ENCODE assay signal across 26 mouse cellular contexts in the genomic region with DNA sequence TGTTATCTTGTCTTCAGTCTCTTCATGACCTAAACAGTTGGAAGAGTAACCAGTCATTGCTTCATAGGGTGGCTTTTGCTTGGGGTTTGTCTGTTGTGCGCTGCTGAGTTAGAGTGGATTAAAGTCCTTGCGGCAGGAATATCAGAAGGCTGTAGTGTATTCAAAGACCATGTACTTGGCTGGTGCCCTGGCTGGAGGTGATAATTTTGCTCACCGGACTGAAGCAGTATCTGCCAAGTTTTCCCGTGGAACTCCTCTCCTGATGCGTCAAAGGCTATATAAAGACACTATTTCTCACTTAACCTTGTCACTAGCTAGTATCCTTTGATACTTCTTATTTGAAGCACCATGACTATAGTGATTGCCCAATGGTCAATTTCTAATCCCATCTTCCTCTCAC. TPM values are rescaled to one million over a fixed set of nuclear protein-coding genes. Genes with fewer than 3 reads are reported as not detected.
"Had no signal": no experiment of that assay in that cellular context is flagged by ENCODE, and none has a peak within 500 bp of the region (broad histone marks: within the 10 kb centered on the region; RNA-seq: fewer than 3 reads in every experiment).

No protein-coding gene starts in this region.

- H3K27me3 ChIP-seq: heart, embryonic 13.5 days; heart, embryonic 15.5 days; hindbrain, embryonic 13.5 days; hindbrain, embryonic 15.5 days; kidney, embryonic 15.5 days; limb, embryonic 13.5 days; limb, embryonic 15.5 days; liver, embryonic 12.5 days had no signal

- ATAC-seq: forebrain, postnatal 0 days; hindbrain, postnatal 0 days; intestine, embryonic 16.5 days; liver, embryonic 12.5 days had no signal

- H3K36me3 ChIP-seq: heart, embryonic 13.5 days; heart, embryonic 15.5 days; hindbrain, embryonic 13.5 days; hindbrain, embryonic 15.5 days; kidney, embryonic 15.5 days; limb, embryonic 13.5 days; limb, embryonic 15.5 days; liver, embryonic 12.5 days had no signal

- H3K9me3 ChIP-seq: heart, embryonic 13.5 days; heart, embryonic 15.5 days; hindbrain, embryonic 13.5 days; hindbrain, embryonic 15.5 days; kidney, embryonic 15.5 days; limb, embryonic 13.5 days; limb, embryonic 15.5 days; liver, embryonic 12.5 days had no signal

- DNase-seq: forebrain, postnatal 0 days; gastrocnemius, postnatal 14 days; gastrocnemius, postnatal 36 days; kidney, adult 11 months; kidney, adult 2 months; kidney, adult 9 months; kidney, postnatal 14 days; kidney, postnatal 36 days; layer of hippocampus, adult 9-11 months; layer of hippocampus, postnatal 36 days; left cerebral cortex, postnatal 4 days; lung, adult 18-20 months had no signal

- H3K4me3 ChIP-seq: heart, adult 2 months; heart, embryonic 13.5 days; heart, embryonic 15.5 days; hindbrain, embryonic 13.5 days; hindbrain, embryonic 15.5 days; kidney, embryonic 15.5 days; limb, embryonic 13.5 days; limb, embryonic 15.5 days; liver, embryonic 12.5 days had no signal

- H3K27ac ChIP-seq: heart, adult 2 months; heart, embryonic 13.5 days; heart, embryonic 15.5 days; hindbrain, embryonic 13.5 days; hindbrain, embryonic 15.5 days; hindbrain, postnatal 0 days; kidney, embryonic 15.5 days; kidney, postnatal 0 days; limb, embryonic 13.5 days; limb, embryonic 15.5 days; liver, embryonic 12.5 days; liver, embryonic 14.5 days had no signal

- H3K9ac ChIP-seq: forebrain, postnatal 0 days; heart, embryonic 13.5 days; heart, embryonic 15.5 days; hindbrain, embryonic 13.5 days; hindbrain, embryonic 15.5 days; kidney, embryonic 15.5 days; limb, embryonic 13.5 days; limb, embryonic 15.5 days; liver, embryonic 12.5 days; liver, embryonic 14.5 days had no signal

- H3K4me1 ChIP-seq: heart, embryonic 13.5 days; hindbrain, embryonic 13.5 days; hindbrain, embryonic 15.5 days; kidney, embryonic 15.5 days; limb, embryonic 13.5 days; limb, embryonic 15.5 days; liver, embryonic 12.5 days had no signal

- H3K4me2 ChIP-seq: heart, embryonic 13.5 days; heart, embryonic 15.5 days; hindbrain, embryonic 13.5 days; hindbrain, embryonic 15.5 days; kidney, embryonic 15.5 days; limb, embryonic 13.5 days; limb, embryonic 15.5 days; liver, embryonic 12.5 days had no signal

RNA-seq across cellular contexts. Expression of a gene that starts 34.9 kb away (rescaled TPM):
- total RNA-seq: liver, adult 2 months had no signal
